Mouse (Mus musculus) small intestine, adult 2 months (tissue): ENCODE measurements around the gene Rplp2. TPM values are rescaled to one million over a fixed set of nuclear protein-coding genes. Genes with fewer than 3 reads are reported as not detected.

Experiments used
- H3K27ac ChIP-seq: fragments of 200-500 bp; 2 replicates; pipeline ENCODE4 v1.5.1; 2012; ENCODE audit warnings: low read depth, low read length, control low read depth, inconsistent platforms; ENCODE audit not compliant: insufficient read depth
- H3K27me3 ChIP-seq: fragments of 200-500 bp; 2 replicates; pipeline ENCODE4 v1.6.1; 2012; ENCODE audit warnings: mild to moderate bottlenecking, moderate library complexity, low read length, inconsistent platforms; ENCODE audit not compliant: control insufficient read depth, insufficient read depth
- H3K36me3 ChIP-seq: fragments of 200-500 bp; 2 replicates; pipeline ENCODE4 v1.6.1; 2012; ENCODE audit warnings: mild to moderate bottlenecking, low read length, control low read depth, inconsistent platforms; ENCODE audit not compliant: control insufficient read depth, insufficient read depth
- H3K4me1 ChIP-seq: fragments of 200-500 bp; 2 replicates; pipeline ENCODE4 v1.6.1; 2012; ENCODE audit warnings: low read length, inconsistent platforms, mixed read lengths; ENCODE audit not compliant: control insufficient read depth, insufficient read depth, insufficient read length
- H3K4me3 ChIP-seq: fragments of 200-500 bp; 2 replicates; pipeline ENCODE4 v1.5.1; 2012; ENCODE audit warnings: low read depth, mild to moderate bottlenecking, control low read depth, inconsistent platforms, low read length, moderate library complexity
- CTCF ChIP-seq: fragments of 200-500 bp; IDR thresholded peaks from 2 replicates; pipeline ENCODE4 v1.5.1; 2012; ENCODE audit warnings: low read depth, mild to moderate bottlenecking, control low read depth, inconsistent platforms, low read length, moderate library complexity, mixed read lengths; ENCODE audit not compliant: insufficient replicate concordance, insufficient read length; ENCODE audit errors: extremely low read depth
- POLR2A ChIP-seq: fragments of 200-500 bp; IDR thresholded peaks from 2 replicates; pipeline ENCODE4 v1.6.1; 2012; ENCODE audit warnings: low read depth, mild to moderate bottlenecking, control low read depth, inconsistent platforms, low read length, moderate library complexity
- WGBS: fragments of 180-500 bp; shearing (Covaris S2); methylation state at CpG from one replicate; pipeline ENCODE4 v1.1.7; 2018; 5-methylcytosine and 5-hydroxymethylcytosine counted together
- polyA plus RNA-seq: library from polyadenylated mRNA; depleted of rRNA; stranded (reverse); fragments of >200 nt; gene quantifications from 2 replicates; pipeline ENCODE4 v1.2.3, GENCODE M21; 2012

Rplp2 gene
- polyA plus RNA-seq, 1 experiment = 441 TPM

GRCm38 (mm10) chr7:141453636-141454035, 6.5 kb downstream of the Rplp2 start:
- TF ChIP-seq CTCF (no peak), POLR2A (no peak)

GRCm38 (mm10) chr7:141454967-141455551, 7.9 kb downstream of the Rplp2 start, which contains the start of gene Pnpla2:
Gene Pnpla2, plus strand, starts transcription at chr7:141455198.
- H3K4me1 ChIP-seq = peaks cover 26% of the 10 kb centered on the region
- WGBS = under 1% methylated on average over 45 of the region's 45 CpGs
- H3K27ac ChIP-seq = peak within 1 kb of the TSS; percentile 91
- H3K27me3 ChIP-seq = no peaks in the 10 kb centered on the region
- H3K36me3 ChIP-seq = peaks cover 44% of the 10 kb centered on the region
- H3K4me3 ChIP-seq = peak within 1 kb of the TSS; percentile 84
- TF ChIP-seq CTCF = no peak
- peak; percentile 93 for TF ChIP-seq POLR2A

More at GRCm38 (mm10) chr7:141453636-141454035, 6.5 kb downstream of the Rplp2 start:
- peaks cover 26% of the 10 kb centered on the region for H3K4me1 ChIP-seq
- peaks cover 38% of the 10 kb centered on the region for H3K36me3 ChIP-seq
- WGBS = 56% methylated on average over 2 of the region's 2 CpGs
- H3K27me3 ChIP-seq = no peaks in the 10 kb centered on the region
- no peak overlapping the region for H3K27ac ChIP-seq
- no peak overlapping the region for H3K4me3 ChIP-seq

- under 1% methylated on average over 23 of the region's 23 CpGs for WGBS
- H3K27ac ChIP-seq = peak overlapping the region; percentile 91
- H3K4me3 ChIP-seq = peak overlapping the region; percentile 84
- peak; percentile 10; the same call in 1 of the 2 replicates for TF ChIP-seq POLR2A
- TF ChIP-seq CTCF = no peak
- peaks cover 30% of the 10 kb centered on the region for H3K4me1 ChIP-seq
- H3K27me3 ChIP-seq = no peaks in the 10 kb centered on the region
- peaks cover 38% of the 10 kb centered on the region for H3K36me3 ChIP-seq
These were observed 8.6 kb downstream of the Rplp2 start for GRCm38 (mm10) chr7:141455610-141456314.

- WGBS = 53% methylated on average over 6 of the region's 6 CpGs
- Histone ChIP-seq H3K4me3 (peak overlapping the region; percentile 84), H3K4me1 (peaks cover 32% of the 10 kb centered on the region), H3K27me3 (no peaks in the 10 kb centered on the region), H3K27ac (peak overlapping the region; percentile 91), H3K36me3 (peaks cover 33% of the 10 kb centered on the region)
- TF ChIP-seq CTCF (no peak), POLR2A (no peak)
These were observed 9.6 kb downstream of the Rplp2 start for GRCm38 (mm10) chr7:141456739-141457138.

GRCm38 (mm10) chr7:141457236-141457635, 10.1 kb downstream of the Rplp2 start:
- H3K4me3 ChIP-seq = no peak overlapping the region
- H3K4me1 ChIP-seq = peaks cover 36% of the 10 kb centered on the region
- 83% methylated on average over 14 of the region's 14 CpGs for WGBS
- peaks cover 30% of the 10 kb centered on the region for H3K36me3 ChIP-seq
- TF ChIP-seq POLR2A = no peak
- TF ChIP-seq CTCF = no peak
- H3K27me3 ChIP-seq = no peaks in the 10 kb centered on the region
- no peak overlapping the region for H3K27ac ChIP-seq

GRCm38 (mm10) chr7:141457986-141458660, 11.0 kb downstream of the Rplp2 start:
- TF ChIP-seq CTCF (peak; percentile 66), POLR2A (no peak)
- H3K36me3 ChIP-seq = peaks cover 30% of the 10 kb centered on the region
- 49% methylated on average over 15 of the region's 15 CpGs for WGBS
- no peak overlapping the region for H3K27ac ChIP-seq
- no peaks in the 10 kb centered on the region for H3K27me3 ChIP-seq
- peaks cover 39% of the 10 kb centered on the region for H3K4me1 ChIP-seq
- H3K4me3 ChIP-seq = no peak overlapping the region

- H3K4me3 ChIP-seq = no peak overlapping the region
- H3K27me3 ChIP-seq = no peaks in the 10 kb centered on the region
- WGBS = 87% methylated on average over 11 of the region's 11 CpGs
- H3K4me1 ChIP-seq = peaks cover 39% of the 10 kb centered on the region
- peaks cover 30% of the 10 kb centered on the region for H3K36me3 ChIP-seq
- no peak overlapping the region for H3K27ac ChIP-seq
- no peak for TF ChIP-seq CTCF
- no peak for TF ChIP-seq POLR2A
These were observed 11.5 kb downstream of the Rplp2 start for GRCm38 (mm10) chr7:141458661-141459060.
